Mouse (Mus musculus): Measurements from ENCODE around the gene Asic5.

DNA sequence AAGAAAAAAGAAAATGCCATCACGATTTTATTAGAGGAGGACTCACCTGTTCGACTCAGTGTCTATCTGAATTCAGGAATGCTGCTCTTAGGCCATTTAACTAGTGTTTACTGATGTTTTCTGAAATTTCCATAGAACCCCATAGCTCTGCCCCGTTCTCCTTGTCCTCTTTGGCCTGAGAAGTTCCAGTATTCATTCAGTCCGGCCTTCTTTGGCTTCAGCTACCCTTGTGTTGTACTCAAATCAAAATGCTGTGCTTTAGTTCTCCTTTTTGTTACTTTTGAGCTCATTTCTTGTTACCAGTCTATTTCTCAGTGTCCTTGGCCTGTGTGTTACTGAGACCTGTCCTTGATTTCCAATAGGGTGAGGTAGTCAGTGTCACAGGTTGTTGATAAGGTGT, 48.7 kb upstream of the Asic5 start:
- TF ChIP-seq MAX (IDR thresholded peaks at IDR 0.05; ENCODE audit: low read depth) = no peak
- no peak for TF ChIP-seq CEBPB (IDR thresholded peaks at IDR 0.05; ENCODE audit: insufficient read depth, poor library complexity, severe bottlenecking)
- no peak for TF ChIP-seq POLR2A (IDR thresholded peaks at IDR 0.05; ENCODE audit: insufficient read length, low read depth)
- TF ChIP-seq POLR2AphosphoS2 (IDR thresholded peaks at IDR 0.05; ENCODE audit: insufficient read length, low read depth) = no peak
- no peak for TF ChIP-seq USF1 (IDR thresholded peaks at IDR 0.05; ENCODE audit: low read depth)
- TF ChIP-seq REST (IDR thresholded peaks at IDR 0.05; ENCODE audit: insufficient read depth, insufficient read length) = no peak
- no peak for TF ChIP-seq TCF12 (IDR thresholded peaks at IDR 0.05; ENCODE audit: insufficient read depth, poor library complexity, severe bottlenecking)
